Mouse (Mus musculus): ENCODE data around the gene Padi1.

- TF ChIP-seq USF1 (IDR thresholded peaks at IDR 0.05; ENCODE audit: low read depth): no peak
- TF ChIP-seq MYOG (IDR thresholded peaks at IDR 0.05; ENCODE audit: control insufficient read depth, extremely low read depth, insufficient read length): no peak
- no peak for TF ChIP-seq CTCF (IDR thresholded peaks at IDR 0.05; ENCODE audit: control insufficient read depth, insufficient read depth, insufficient read length)
- no peak for TF ChIP-seq MAX (IDR thresholded peaks at IDR 0.05)
Observed at GRCm38 (mm10) chr4:140857813-140858212, 12.2 kb upstream of the Padi1 start.

Data from C2C12 (cell line).